Mouse (Mus musculus): ENCODE measurements around the gene Inpp4b.

- TF ChIP-seq POLR2A (IDR thresholded peaks at IDR 0.05; ENCODE audit: borderline replicate concordance, extremely low read depth, insufficient read depth, insufficient read length, poor library complexity, severe bottlenecking): no peak
- no peak for TF ChIP-seq CTCF (IDR thresholded peaks at IDR 0.05; ENCODE audit: borderline replicate concordance, extremely low read depth, insufficient read depth, insufficient read length)
Measured at GRCm38 (mm10) chr8:81992966-81993365, 650.6 kb downstream of the Inpp4b start.
